Mouse (Mus musculus): ENCODE data around the gene Rpl37. TPM values are rescaled to one million over a fixed set of nuclear protein-coding genes. Genes with fewer than 3 reads are reported as not detected.

Rpl37 gene
- total RNA-seq (2014; rRNA removed) (147 and 148 TPM in 2 replicates), polyA plus RNA-seq (2015; fragmentation: Nextera tagmentation; extraction: Ambion mirVana) (414 and 415 TPM in 2 replicates)

DNA sequence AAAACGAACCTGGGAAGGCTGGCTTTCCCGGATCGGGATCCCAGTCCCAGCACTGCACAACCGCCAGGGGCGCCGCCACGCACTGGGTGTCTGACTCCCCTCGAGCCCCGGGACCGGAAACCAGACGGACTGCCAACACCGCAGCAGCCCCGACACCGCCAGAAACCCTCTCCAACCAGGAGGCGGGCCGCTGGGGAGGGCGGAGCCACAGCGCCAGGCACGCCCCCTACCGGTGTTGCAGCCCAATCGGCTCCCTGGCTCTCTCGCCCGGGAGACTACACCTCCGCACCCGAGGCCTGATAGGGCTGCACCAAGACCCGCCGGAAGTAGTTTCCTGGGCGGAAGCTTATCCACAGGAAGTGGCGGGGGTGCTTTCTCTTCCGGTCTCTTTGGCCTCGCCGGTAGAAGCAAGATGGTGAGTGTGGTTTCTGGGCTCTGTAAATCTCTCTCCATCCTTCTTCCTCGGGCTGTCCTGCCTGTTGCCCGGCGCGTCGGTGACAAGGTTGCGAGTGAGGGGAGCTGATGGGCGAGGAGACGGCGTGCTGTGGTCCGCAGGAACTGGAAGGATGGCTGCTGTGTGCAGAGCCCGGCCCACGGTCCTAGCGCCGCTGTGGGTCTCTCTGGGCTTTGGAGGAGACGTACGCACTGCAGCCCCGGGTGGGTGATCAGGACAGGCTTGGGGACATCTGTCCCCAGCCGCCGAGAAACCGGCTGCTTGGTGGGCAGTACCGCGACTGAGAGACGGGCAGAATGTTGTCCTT is at the start of gene Rpl37:
Gene Rpl37, plus strand, starts transcription at position 376 of the 761 bp plus-strand sequence.
- WGBS = under 1% methylated on average over 55 of the region's 55 CpGs
- Histone ChIP-seq H3K4me2 (ENCODE audit: low read depth, low read length) (peak within 1 kb of the TSS; percentile 77), H3K27me3 (ENCODE audit: insufficient read depth, low read length) (no peaks in the 10 kb centered on the region), H3K27ac (peak within 1 kb of the TSS; percentile 74), H3K4me1 (ENCODE audit: insufficient read depth, low read length) (peaks cover 7% of the 10 kb centered on the region; the same call in 1 of the 2 replicates), H3K4me3 (ENCODE audit: low read length) (peak within 1 kb of the TSS; percentile 72), H3K9ac (replicated peaks; ENCODE audit: low read length) (peak within 1 kb of the TSS; percentile 87), H3K36me3 (ENCODE audit: insufficient read depth, low read length) (peaks cover 25% of the 10 kb centered on the region), H3K9me3 (ENCODE audit: low read length) (no peaks in the 10 kb centered on the region)
- TF ChIP-seq CTCF (IDR thresholded peaks at IDR 0.05; ENCODE audit: low read depth) = peak; percentile 85
- ATAC-seq (peak; percentile 98), DNase-seq (ENCODE audit: low spot score) (peak; percentile 99)

GRCm38 (mm10) chr15:5068801-5069518 is 47.5 kb upstream of the Rpl37 start:
- H3K4me3 ChIP-seq (ENCODE audit: low read length) = no peak overlapping the region
- H3K4me1 ChIP-seq (ENCODE audit: insufficient read depth, low read length) = no peaks in the 10 kb centered on the region
- H3K36me3 ChIP-seq (ENCODE audit: insufficient read depth, low read length) = no peaks in the 10 kb centered on the region
- DNase-seq (ENCODE audit: low spot score) (peak; percentile 83), ATAC-seq (peak; percentile 83)
- WGBS = 54% methylated on average over 15 of the region's 15 CpGs
- H3K27ac ChIP-seq = no peak overlapping the region
- H3K4me2 ChIP-seq (ENCODE audit: low read depth, low read length) = no peak overlapping the region
- H3K9me3 ChIP-seq (ENCODE audit: low read length) = no peaks in the 10 kb centered on the region
- H3K9ac ChIP-seq (replicated peaks; ENCODE audit: low read length) = no peak overlapping the region
- peak; percentile 90 for TF ChIP-seq CTCF (IDR thresholded peaks at IDR 0.05; ENCODE audit: low read depth)
- no peaks in the 10 kb centered on the region for H3K27me3 ChIP-seq (ENCODE audit: insufficient read depth, low read length)

GRCm38 (mm10) chr15:5081235-5081634 is 35.2 kb upstream of the Rpl37 start:
- no peak overlapping the region for H3K27ac ChIP-seq
- H3K4me2 ChIP-seq (ENCODE audit: low read depth, low read length) = no peak overlapping the region
- no peaks in the 10 kb centered on the region for H3K27me3 ChIP-seq (ENCODE audit: insufficient read depth, low read length)
- no peaks in the 10 kb centered on the region for H3K9me3 ChIP-seq (ENCODE audit: low read length)
- H3K4me3 ChIP-seq (ENCODE audit: low read length) = no peak overlapping the region
- no peaks in the 10 kb centered on the region for H3K4me1 ChIP-seq (ENCODE audit: insufficient read depth, low read length)
- no peak for ATAC-seq
- TF ChIP-seq CTCF (IDR thresholded peaks at IDR 0.05; ENCODE audit: low read depth) = no peak
- no peaks in the 10 kb centered on the region for H3K36me3 ChIP-seq (ENCODE audit: insufficient read depth, low read length)
- no peak for DNase-seq (ENCODE audit: low spot score)
- WGBS = 83% methylated on average over 1 of the region's 1 CpGs
- H3K9ac ChIP-seq (replicated peaks; ENCODE audit: low read length) = no peak overlapping the region

DNA sequence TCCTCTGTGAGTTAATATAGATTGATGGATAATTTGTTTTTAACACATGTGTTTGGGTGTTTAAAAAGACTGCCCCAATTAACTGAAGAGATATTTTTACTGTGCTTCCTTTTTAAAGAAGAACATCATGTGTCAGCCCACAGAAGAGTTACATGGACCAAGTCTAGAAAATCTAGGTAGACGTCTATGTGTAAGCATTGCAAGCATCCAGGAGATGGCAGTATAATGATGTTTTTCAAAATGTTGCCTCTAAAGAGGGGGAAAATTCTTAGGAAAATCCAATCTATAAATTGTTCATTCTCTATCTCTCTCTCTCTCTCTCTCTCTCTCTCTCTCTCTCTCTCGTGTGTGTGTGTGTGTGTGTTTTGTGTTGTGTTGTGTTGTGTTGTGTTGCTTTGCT is 30.3 kb upstream of the Rpl37 start:
- 20% methylated on average over 2 of the region's 2 CpGs for WGBS

GRCm38 (mm10) chr15:5088850-5089608 is 27.4 kb upstream of the Rpl37 start:
- Histone ChIP-seq H3K36me3 (ENCODE audit: insufficient read depth, low read length) (no peaks in the 10 kb centered on the region), H3K9ac (replicated peaks; ENCODE audit: low read length) (no peak overlapping the region), H3K9me3 (ENCODE audit: low read length) (no peaks in the 10 kb centered on the region), H3K4me3 (ENCODE audit: low read length) (no peak overlapping the region), H3K27ac (no peak overlapping the region), H3K27me3 (ENCODE audit: insufficient read depth, low read length) (no peaks in the 10 kb centered on the region), H3K4me1 (ENCODE audit: insufficient read depth, low read length) (no peaks in the 10 kb centered on the region), H3K4me2 (ENCODE audit: low read depth, low read length) (no peak overlapping the region)
- TF ChIP-seq CTCF (IDR thresholded peaks at IDR 0.05; ENCODE audit: low read depth) = no peak
- peak; percentile 83 for ATAC-seq
- DNase-seq (ENCODE audit: low spot score) = peak; percentile 15
- 53% methylated on average over 7 of the region's 7 CpGs for WGBS

More for the DNA sequence above, 30.3 kb upstream of the Rpl37 start:
- TF ChIP-seq CTCF (IDR thresholded peaks at IDR 0.05; ENCODE audit: low read depth) = peak; percentile 60
- no peaks in the 10 kb centered on the region for H3K9me3 ChIP-seq (ENCODE audit: low read length)
- DNase-seq (ENCODE audit: low spot score) (peak; percentile 64), ATAC-seq (no peak)
- no peak overlapping the region for H3K4me2 ChIP-seq (ENCODE audit: low read depth, low read length)
- no peaks in the 10 kb centered on the region for H3K4me1 ChIP-seq (ENCODE audit: insufficient read depth, low read length)
- no peaks in the 10 kb centered on the region for H3K27me3 ChIP-seq (ENCODE audit: insufficient read depth, low read length)
- no peak overlapping the region for H3K27ac ChIP-seq
- no peak overlapping the region for H3K4me3 ChIP-seq (ENCODE audit: low read length)
- no peak overlapping the region for H3K9ac ChIP-seq (replicated peaks; ENCODE audit: low read length)
- H3K36me3 ChIP-seq (ENCODE audit: insufficient read depth, low read length) = no peaks in the 10 kb centered on the region

DNA sequence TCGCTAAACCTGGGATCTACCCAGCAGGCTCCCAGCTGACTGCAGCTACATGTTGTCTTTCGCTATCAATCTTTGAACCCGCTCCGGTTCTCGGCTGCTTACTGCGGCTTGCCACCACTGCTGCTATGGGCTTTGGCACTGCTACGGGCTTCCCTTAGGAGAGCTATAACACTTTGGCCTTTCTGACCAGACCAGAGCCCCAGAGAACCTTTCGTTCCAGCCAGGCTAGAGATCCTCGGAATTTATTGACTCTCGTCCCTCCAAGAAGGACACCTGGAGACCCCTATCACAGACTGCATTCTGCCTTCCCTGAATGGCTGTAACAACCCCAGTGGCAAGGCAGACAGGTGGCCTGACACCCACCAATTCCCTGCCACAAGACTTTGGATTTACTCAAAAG is 26.3 kb upstream of the Rpl37 start:
- no peak for ATAC-seq
- Histone ChIP-seq H3K27me3 (ENCODE audit: insufficient read depth, low read length) (no peaks in the 10 kb centered on the region), H3K27ac (no peak overlapping the region), H3K36me3 (ENCODE audit: insufficient read depth, low read length) (no peaks in the 10 kb centered on the region), H3K4me3 (ENCODE audit: low read length) (no peak overlapping the region), H3K9me3 (ENCODE audit: low read length) (no peaks in the 10 kb centered on the region), H3K4me1 (ENCODE audit: insufficient read depth, low read length) (no peaks in the 10 kb centered on the region), H3K9ac (replicated peaks; ENCODE audit: low read length) (no peak overlapping the region), H3K4me2 (ENCODE audit: low read depth, low read length) (no peak overlapping the region)
- no peak for DNase-seq (ENCODE audit: low spot score)
- no peak for TF ChIP-seq CTCF (IDR thresholded peaks at IDR 0.05; ENCODE audit: low read depth)
- 94% methylated on average over 10 of the region's 10 CpGs for WGBS
